ENCODE assay signal across 8 mouse cellular contexts in the genomic region with DNA sequence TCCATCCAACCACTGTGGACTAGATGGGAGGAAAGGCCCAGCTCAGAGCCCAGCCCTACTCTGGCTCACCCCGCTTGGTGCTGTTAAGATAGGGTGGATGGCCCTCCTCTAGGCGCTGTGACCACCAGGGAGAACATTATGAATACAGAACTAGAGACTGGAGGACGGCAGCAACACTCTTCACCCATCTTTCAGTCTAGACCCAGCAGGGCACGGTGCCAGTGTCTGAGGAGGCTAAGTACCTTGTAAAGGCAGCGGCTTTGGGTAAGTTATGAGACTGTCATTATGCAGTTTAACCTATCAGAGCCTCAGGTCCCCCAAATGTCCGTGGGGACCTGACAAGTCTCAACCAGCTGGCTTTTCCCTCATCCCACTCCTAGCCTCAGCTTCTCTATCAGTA. TPM values are rescaled to one million over a fixed set of nuclear protein-coding genes. Genes with fewer than 3 reads are reported as not detected.
DNase-seq lines count a peak whose midpoint lies in the region; ATAC-seq and TF ChIP-seq lines count a peak whose summit lies in the region.

A gene (plus strand): TSS at position 153 of the 400 bp plus-strand sequence.

- no peaks in the 10 kb centered on the region for H3K9me3 ChIP-seq in neural tube, embryonic 14.5 days (ENCODE audit: control insufficient read depth, low read length)

- peak within 1 kb of the TSS; percentile 89 for H3K9ac ChIP-seq in heart, adult 2 months (ENCODE audit: low read depth, low read length)
- H3K9ac ChIP-seq in neural tube, embryonic 14.5 days (replicated peaks; ENCODE audit: low read depth, low read length), result peak within 1 kb of the TSS; percentile 54

- H3K4me3 ChIP-seq in heart, adult 2 months, result peak within 1 kb of the TSS; percentile 90
- H3K4me3 ChIP-seq in neural tube, embryonic 14.5 days (ENCODE audit: low read depth, low read length), result peak within 1 kb of the TSS; percentile 52

- H3K27me3 ChIP-seq in heart, adult 2 months (ENCODE audit: control insufficient read depth, insufficient read depth, low read length), result no peaks in the 10 kb centered on the region
- H3K27me3 ChIP-seq in neural tube, embryonic 14.5 days (ENCODE audit: control insufficient read depth, insufficient read depth, low read length), result no peaks in the 10 kb centered on the region

- H3K36me3 ChIP-seq in heart, adult 2 months (ENCODE audit: control insufficient read depth, insufficient read depth, low read length), result no peaks in the 10 kb centered on the region
- H3K36me3 ChIP-seq in neural tube, embryonic 14.5 days (ENCODE audit: control insufficient read depth, insufficient read depth, low read length), result no peaks in the 10 kb centered on the region

- DNase-seq in heart, adult 11 months, result peak; percentile 95
- DNase-seq in heart, adult 9 months (ENCODE audit: low spot score in 2 of 2), result no peak
- no peak for DNase-seq in adrenal gland, adult 2 months
- DNase-seq in heart, adult 2 months, result peak in 1 of 2 experiments; percentile 52
- peak; percentile 59 for DNase-seq in kidney, postnatal 10 days
- DNase-seq in frontal cortex, postnatal 36 days (ENCODE audit: low spot score in 2 of 2), result no peak
- no peak for DNase-seq in embryo, embryonic 10 days (ENCODE audit: low spot score)

- no peak for TF ChIP-seq EP300 in heart, adult 2 months (IDR thresholded peaks at IDR 0.05; ENCODE audit: insufficient read depth, low read depth, low read length)

- peak; percentile 21; the same call in 1 of the 2 replicates for ATAC-seq in neural tube, embryonic 14.5 days (ENCODE audit: low read depth)

- TF ChIP-seq POLR2A in heart, adult 2 months (IDR thresholded peaks at IDR 0.05; ENCODE audit: insufficient read depth, low read depth, low read length), result no peak

- no peak for TF ChIP-seq CTCF in heart, adult 2 months (IDR thresholded peaks at IDR 0.05)

- peaks cover 19% of the 10 kb centered on the region for H3K4me1 ChIP-seq in heart, adult 2 months (ENCODE audit: control insufficient read depth, insufficient read depth, low read length)
- no peaks in the 10 kb centered on the region for H3K4me1 ChIP-seq in neural tube, embryonic 14.5 days (ENCODE audit: control insufficient read depth, insufficient read depth, low read length)

- intact Hi-C loops in heart, adult 2 months (cut with DNase I), result loop anchor here (10.0 kb wide), 1 partner anchor 346 kb away; a partner anchor contains a TSS

- 63% methylated on average over 6 of the region's 6 CpGs for WGBS in heart, adult 2 months
- WGBS in neural tube, embryonic 14.5 days, result 40% methylated on average over 6 of the region's 6 CpGs

- H3K27ac ChIP-seq in heart, adult 2 months, result peak within 1 kb of the TSS; percentile 81
- no peak within 1 kb of the TSS for H3K27ac ChIP-seq in neural tube, embryonic 14.5 days (ENCODE audit: low read depth, low read length)

- no peaks in the 10 kb centered on the region; the same call in 1 of the 2 replicates for H3K79me2 ChIP-seq in heart, adult 2 months (replicated peaks; ENCODE audit: control insufficient read depth, insufficient read depth, low read length)

- H3K4me2 ChIP-seq in neural tube, embryonic 14.5 days (ENCODE audit: low read depth, low read length), result peak within 1 kb of the TSS; percentile 73

RNA-seq across cellular contexts. Expression of the gene that starts here (rescaled TPM):
- total RNA-seq in adrenal gland, adult 2 months (2021), result 10 to 100 TPM; 17.0 to 37.1 TPM
- 16.6 and 19.4 TPM in 2 replicates for polyA plus RNA-seq in adrenal gland, adult 2 months (2012; rRNA removed)
- total RNA-seq in heart, adult 2 months (2021), result 10 to 100 TPM; 13.6 to 13.7 TPM
- polyA plus RNA-seq in heart, adult 2 months (2012; rRNA removed), result 14.5 and 21.9 TPM in 2 replicates
- 1.5 and 4.8 TPM in 2 replicates for polyA plus RNA-seq in neural tube, embryonic 14.5 days (2014; fragmentation: Nextera tagmentation; extraction: Ambion mirVana)

Comparison
In these comparisons a context has a peak if more than half of its experiments do, and no peak if none do; other contexts are left out.
1. DNase-seq: peak in heart, adult 11 months (single experiment) and kidney, postnatal 10 days (single experiment); none in heart, adult 9 months (0 of 2), adrenal gland, adult 2 months (single experiment), frontal cortex, postnatal 36 days (0 of 2) and embryo, embryonic 10 days (single experiment).